Mouse (Mus musculus): Measurements from ENCODE around the gene Ptbp3. TPM values are rescaled to one million over a fixed set of nuclear protein-coding genes. Genes with fewer than 3 reads are reported as not detected.

The Ptbp3 gene
- polyA plus RNA-seq, 1 experiment from 2014 or later = 23.7 TPM

DNA sequence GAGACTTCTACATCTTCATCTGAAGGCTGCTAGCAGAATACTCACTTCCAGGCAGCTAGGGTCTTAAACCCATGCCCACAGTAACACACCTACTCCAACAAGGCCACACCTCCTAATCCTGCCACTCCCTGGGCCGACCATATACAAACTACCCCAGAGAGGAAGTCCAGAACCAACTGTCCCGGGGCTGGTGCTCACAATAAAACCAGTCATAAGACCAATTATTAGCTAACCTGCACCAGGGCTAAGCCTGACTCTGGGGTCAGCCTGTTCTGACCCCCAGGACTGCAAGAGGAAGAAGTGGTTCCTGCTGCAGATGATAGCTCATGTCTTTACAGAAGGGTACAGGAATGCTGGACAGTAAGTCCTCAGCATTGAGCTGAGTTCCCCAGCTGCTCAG lies 93.7 kb downstream of the Ptbp3 start:
- no peak overlapping the region for H3K4me3 ChIP-seq (replicated peaks; ENCODE audit: low read depth, low read length)
- H3K4me2 ChIP-seq (ENCODE audit: low read length) = no peak overlapping the region
- H3K9ac ChIP-seq (replicated peaks; ENCODE audit: low read length) = no peak overlapping the region
- no peaks in the 10 kb centered on the region for H3K4me1 ChIP-seq (ENCODE audit: control insufficient read depth, insufficient read depth, low read length)
- no peak for ATAC-seq (ENCODE audit: low FRiP score, low TSS enrichment)
- 74% methylated on average over 2 of the region's 2 CpGs for WGBS
- H3K36me3 ChIP-seq (ENCODE audit: control insufficient read depth, insufficient read depth, low read length) = no peaks in the 10 kb centered on the region
- DNase-seq = no peak
- H3K27ac ChIP-seq (replicated peaks; ENCODE audit: low read depth, low read length) = no peak overlapping the region
- H3K9me3 ChIP-seq (ENCODE audit: control insufficient read depth, low read length) = no peaks in the 10 kb centered on the region
- H3K27me3 ChIP-seq (ENCODE audit: control insufficient read depth, insufficient read depth, low read length) = no peaks in the 10 kb centered on the region

- ATAC-seq (ENCODE audit: low FRiP score, low TSS enrichment) (no peak), DNase-seq (no peak)
- Histone ChIP-seq H3K36me3 (ENCODE audit: control insufficient read depth, insufficient read depth, low read length) (no peaks in the 10 kb centered on the region), H3K4me2 (ENCODE audit: low read length) (no peak overlapping the region), H3K4me3 (replicated peaks; ENCODE audit: low read depth, low read length) (no peak overlapping the region), H3K9ac (replicated peaks; ENCODE audit: low read length) (no peak overlapping the region), H3K27me3 (ENCODE audit: control insufficient read depth, insufficient read depth, low read length) (no peaks in the 10 kb centered on the region), H3K4me1 (ENCODE audit: control insufficient read depth, insufficient read depth, low read length) (no peaks in the 10 kb centered on the region), H3K27ac (replicated peaks; ENCODE audit: low read depth, low read length) (no peak overlapping the region), H3K9me3 (ENCODE audit: control insufficient read depth, low read length) (no peaks in the 10 kb centered on the region)
- WGBS = 76% methylated on average over 3 of the region's 3 CpGs
These were observed 95.1 kb downstream of the Ptbp3 start for GRCm38 (mm10) chr4:59454046-59454445.

- no peaks in the 10 kb centered on the region for H3K27me3 ChIP-seq (ENCODE audit: control insufficient read depth, insufficient read depth, low read length)
- DNase-seq (no peak), ATAC-seq (ENCODE audit: low FRiP score, low TSS enrichment) (no peak)
- no peak overlapping the region for H3K27ac ChIP-seq (replicated peaks; ENCODE audit: low read depth, low read length)
- H3K36me3 ChIP-seq (ENCODE audit: control insufficient read depth, insufficient read depth, low read length) = no peaks in the 10 kb centered on the region
- H3K4me2 ChIP-seq (ENCODE audit: low read length) = no peak overlapping the region
- no peak overlapping the region for H3K4me3 ChIP-seq (replicated peaks; ENCODE audit: low read depth, low read length)
- H3K4me1 ChIP-seq (ENCODE audit: control insufficient read depth, insufficient read depth, low read length) = no peaks in the 10 kb centered on the region
- WGBS = 89% methylated on average over 8 of the region's 8 CpGs
- H3K9me3 ChIP-seq (ENCODE audit: control insufficient read depth, low read length) = no peaks in the 10 kb centered on the region
- no peak overlapping the region for H3K9ac ChIP-seq (replicated peaks; ENCODE audit: low read length)
These were observed 96.6 kb downstream of the Ptbp3 start for GRCm38 (mm10) chr4:59452503-59452933.

DNA sequence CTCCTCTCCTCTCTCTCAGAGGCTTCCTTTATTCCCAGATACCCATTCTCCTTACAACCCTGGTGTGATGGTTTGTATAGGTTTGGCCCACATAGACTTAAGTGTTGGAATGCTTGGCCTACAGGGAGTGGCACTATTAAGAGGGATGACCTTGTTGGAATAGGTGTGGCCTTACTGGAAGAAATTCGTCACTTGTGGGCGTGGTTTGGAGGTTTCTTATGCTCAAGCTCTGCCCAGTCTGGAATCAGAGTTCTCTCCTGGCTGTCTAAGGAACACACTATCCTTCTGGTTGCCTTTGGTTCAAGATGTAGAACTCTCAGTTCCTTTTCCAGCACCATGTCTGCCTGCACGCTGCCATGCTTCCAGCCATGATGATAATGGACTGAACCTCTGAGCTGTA lies 98.3 kb downstream of the Ptbp3 start:
- 93% methylated on average over 3 of the region's 3 CpGs for WGBS
- H3K9me3 ChIP-seq (ENCODE audit: control insufficient read depth, low read length) = no peaks in the 10 kb centered on the region
- DNase-seq = no peak

GRCm38 (mm10) chr4:59450234-59450854 lies 98.8 kb downstream of the Ptbp3 start:
- no peak for DNase-seq
- no peaks in the 10 kb centered on the region for H3K4me1 ChIP-seq (ENCODE audit: control insufficient read depth, insufficient read depth, low read length)
- no peak overlapping the region for H3K4me2 ChIP-seq (ENCODE audit: low read length)
- no peak overlapping the region for H3K27ac ChIP-seq (replicated peaks; ENCODE audit: low read depth, low read length)
- no peaks in the 10 kb centered on the region for H3K9me3 ChIP-seq (ENCODE audit: control insufficient read depth, low read length)
- no peaks in the 10 kb centered on the region for H3K27me3 ChIP-seq (ENCODE audit: control insufficient read depth, insufficient read depth, low read length)
- WGBS = 86% methylated on average over 6 of the region's 6 CpGs
- H3K9ac ChIP-seq (replicated peaks; ENCODE audit: low read length) = no peak overlapping the region
- ATAC-seq (ENCODE audit: low FRiP score, low TSS enrichment) = no peak
- no peaks in the 10 kb centered on the region for H3K36me3 ChIP-seq (ENCODE audit: control insufficient read depth, insufficient read depth, low read length)
- H3K4me3 ChIP-seq (replicated peaks; ENCODE audit: low read depth, low read length) = no peak overlapping the region

More for the DNA sequence above, 98.3 kb downstream of the Ptbp3 start:
- Histone ChIP-seq H3K36me3 (ENCODE audit: control insufficient read depth, insufficient read depth, low read length) (no peaks in the 10 kb centered on the region), H3K4me1 (ENCODE audit: control insufficient read depth, insufficient read depth, low read length) (no peaks in the 10 kb centered on the region), H3K27ac (replicated peaks; ENCODE audit: low read depth, low read length) (no peak overlapping the region), H3K4me3 (replicated peaks; ENCODE audit: low read depth, low read length) (no peak overlapping the region), H3K4me2 (ENCODE audit: low read length) (no peak overlapping the region), H3K27me3 (ENCODE audit: control insufficient read depth, insufficient read depth, low read length) (no peaks in the 10 kb centered on the region), H3K9ac (replicated peaks; ENCODE audit: low read length) (no peak overlapping the region)
- ATAC-seq (ENCODE audit: low FRiP score, low TSS enrichment) = no peak

- Histone ChIP-seq H3K4me1 (ENCODE audit: control insufficient read depth, insufficient read depth, low read length) (no peaks in the 10 kb centered on the region), H3K27me3 (ENCODE audit: control insufficient read depth, insufficient read depth, low read length) (no peaks in the 10 kb centered on the region), H3K4me3 (replicated peaks; ENCODE audit: low read depth, low read length) (no peak overlapping the region), H3K9me3 (ENCODE audit: control insufficient read depth, low read length) (no peaks in the 10 kb centered on the region), H3K36me3 (ENCODE audit: control insufficient read depth, insufficient read depth, low read length) (no peaks in the 10 kb centered on the region), H3K9ac (replicated peaks; ENCODE audit: low read length) (no peak overlapping the region), H3K4me2 (ENCODE audit: low read length) (no peak overlapping the region), H3K27ac (replicated peaks; ENCODE audit: low read depth, low read length) (no peak overlapping the region)
- ATAC-seq (ENCODE audit: low FRiP score, low TSS enrichment) (no peak), DNase-seq (no peak)
- WGBS = 60% methylated on average over 1 of the region's 1 CpGs
These were observed 101.9 kb downstream of the Ptbp3 start for GRCm38 (mm10) chr4:59447296-59447695.

- DNase-seq (no peak), ATAC-seq (ENCODE audit: low FRiP score, low TSS enrichment) (no peak)
- Histone ChIP-seq H3K9me3 (ENCODE audit: control insufficient read depth, low read length) (no peaks in the 10 kb centered on the region), H3K4me1 (ENCODE audit: control insufficient read depth, insufficient read depth, low read length) (no peaks in the 10 kb centered on the region), H3K27ac (replicated peaks; ENCODE audit: low read depth, low read length) (no peak overlapping the region), H3K9ac (replicated peaks; ENCODE audit: low read length) (no peak overlapping the region), H3K36me3 (ENCODE audit: control insufficient read depth, insufficient read depth, low read length) (no peaks in the 10 kb centered on the region), H3K27me3 (ENCODE audit: control insufficient read depth, insufficient read depth, low read length) (no peaks in the 10 kb centered on the region), H3K4me3 (replicated peaks; ENCODE audit: low read depth, low read length) (no peak overlapping the region), H3K4me2 (ENCODE audit: low read length) (no peak overlapping the region)
- WGBS = 79% methylated on average over 6 of the region's 6 CpGs
These were observed 103.6 kb downstream of the Ptbp3 start for GRCm38 (mm10) chr4:59445516-59445915.

GRCm38 (mm10) chr4:59444994-59445393 lies 104.2 kb downstream of the Ptbp3 start:
- Histone ChIP-seq H3K4me2 (ENCODE audit: low read length) (no peak overlapping the region), H3K9me3 (ENCODE audit: control insufficient read depth, low read length) (no peaks in the 10 kb centered on the region), H3K4me1 (ENCODE audit: control insufficient read depth, insufficient read depth, low read length) (no peaks in the 10 kb centered on the region), H3K9ac (replicated peaks; ENCODE audit: low read length) (no peak overlapping the region), H3K27ac (replicated peaks; ENCODE audit: low read depth, low read length) (no peak overlapping the region), H3K36me3 (ENCODE audit: control insufficient read depth, insufficient read depth, low read length) (no peaks in the 10 kb centered on the region), H3K27me3 (ENCODE audit: control insufficient read depth, insufficient read depth, low read length) (no peaks in the 10 kb centered on the region), H3K4me3 (replicated peaks; ENCODE audit: low read depth, low read length) (no peak overlapping the region)
- DNase-seq (no peak), ATAC-seq (ENCODE audit: low FRiP score, low TSS enrichment) (no peak)
- 95% methylated on average over 3 of the region's 3 CpGs for WGBS

DNA sequence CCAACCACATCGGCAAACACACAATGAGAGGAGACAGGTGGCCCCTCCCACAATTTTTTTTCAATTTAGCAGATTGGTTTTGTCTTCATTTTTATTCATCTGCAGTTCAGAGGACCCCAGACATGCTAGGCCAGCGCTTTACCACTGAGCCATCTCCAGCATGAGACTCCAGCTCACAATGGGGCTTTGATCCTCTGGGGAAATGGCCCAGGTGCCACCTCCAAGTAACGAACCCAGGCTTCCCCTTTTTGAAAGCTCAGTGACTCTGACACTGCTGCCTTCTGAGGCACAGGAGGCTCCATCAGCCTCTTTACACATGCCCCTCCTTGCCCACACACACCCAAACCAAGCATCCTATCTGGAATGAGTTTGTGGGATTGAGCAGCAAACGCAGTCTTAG lies 105.1 kb downstream of the Ptbp3 start:
- Histone ChIP-seq H3K36me3 (ENCODE audit: control insufficient read depth, insufficient read depth, low read length) (no peaks in the 10 kb centered on the region), H3K4me2 (ENCODE audit: low read length) (no peak overlapping the region), H3K4me3 (replicated peaks; ENCODE audit: low read depth, low read length) (no peak overlapping the region), H3K9me3 (ENCODE audit: control insufficient read depth, low read length) (no peaks in the 10 kb centered on the region), H3K27ac (replicated peaks; ENCODE audit: low read depth, low read length) (no peak overlapping the region), H3K27me3 (ENCODE audit: control insufficient read depth, insufficient read depth, low read length) (peaks cover 2% of the 10 kb centered on the region; the same call in 1 of the 2 replicates), H3K4me1 (ENCODE audit: control insufficient read depth, insufficient read depth, low read length) (no peaks in the 10 kb centered on the region), H3K9ac (replicated peaks; ENCODE audit: low read length) (no peak overlapping the region)
- ATAC-seq (ENCODE audit: low FRiP score, low TSS enrichment) = no peak
- no peak for DNase-seq
- WGBS = 75% methylated on average over 4 of the region's 4 CpGs

Measured in midbrain, embryonic 14.5 days (tissue).